Mouse (Mus musculus) myocyte (in vitro differentiated cells): Measurements from ENCODE around the gene Tle6. TPM values are rescaled to one million over a fixed set of nuclear protein-coding genes. Genes with fewer than 3 reads are reported as not detected.
"Not testable (repeated sequence)": the region's sequence is repeated elsewhere in the genome, so short reads cannot be mapped to it uniquely, and the experiment has no call there.

ENCODE experiments used
- H3K27me3 ChIP-seq: one replicate; pipeline ENCODE4 v1.6.1; 2011; ENCODE audit not compliant: control insufficient read depth, insufficient read depth, insufficient read length
- H3K36me3 ChIP-seq: one replicate; pipeline ENCODE4 v1.6.1; 2011; ENCODE audit not compliant: control insufficient read depth, insufficient read depth
- H3K4me2 ChIP-seq: one replicate; pipeline ENCODE4 v1.6.1; 2011; ENCODE audit warnings: low read depth, control low read depth
- H3K4me3 ChIP-seq: one replicate; pipeline ENCODE4 v1.5.1; 2011; ENCODE audit warnings: mild to moderate bottlenecking, control low read depth, moderate library complexity
- H3K79me2 ChIP-seq: one replicate; pipeline ENCODE4 v1.6.1; 2011; ENCODE audit not compliant: control insufficient read depth, insufficient read depth
- H3ac ChIP-seq: one replicate; pipeline ENCODE4 v1.6.1; 2011; ENCODE audit not compliant: control insufficient read depth, insufficient read length
- CEBPB ChIP-seq: IDR thresholded peaks from 2 replicates; pipeline ENCODE4 v1.6.1; 2011; ENCODE audit warnings: mild to moderate bottlenecking, moderate library complexity; ENCODE audit not compliant: poor library complexity, insufficient read depth, severe bottlenecking
- E2F4 ChIP-seq: IDR thresholded peaks from one replicate; pipeline ENCODE4 v1.6.1; 2011; ENCODE audit warnings: mild to moderate bottlenecking, control low read depth, moderate library complexity; ENCODE audit not compliant: insufficient read depth
- MAX ChIP-seq: IDR thresholded peaks from one replicate; pipeline ENCODE4 v1.6.1; 2011; ENCODE audit warnings: low read depth, mild to moderate bottlenecking, control low read depth
- MYOD1 ChIP-seq, 3 experiments: IDR thresholded peaks; one replicate each; pipeline ENCODE4 v1.6.1; 2011; ENCODE audit warnings: control low read depth in 2 of 3, low read depth in 2 of 3, mild to moderate bottlenecking in 2 of 3, moderate library complexity in 1 of 3; ENCODE audit not compliant: insufficient read length in 2 of 3, control insufficient read depth in 1 of 3
- MYOG ChIP-seq, 3 experiments: IDR thresholded peaks; one replicate each; pipeline ENCODE4 v1.6.1; 2011; ENCODE audit warnings: control low read depth in 2 of 3, low read depth in 2 of 3, mild to moderate bottlenecking in 2 of 3; ENCODE audit not compliant: insufficient read length in 2 of 3, control insufficient read depth in 1 of 3, insufficient read depth in 1 of 3
- POLR2A ChIP-seq: IDR thresholded peaks from one replicate; pipeline ENCODE4 v1.6.1; 2011; ENCODE audit warnings: low read depth, mild to moderate bottlenecking, control low read depth, moderate library complexity; ENCODE audit not compliant: insufficient read length
- POLR2AphosphoS2 ChIP-seq: IDR thresholded peaks from one replicate; pipeline ENCODE4 v1.6.1; 2011; ENCODE audit warnings: low read depth, control low read depth; ENCODE audit not compliant: insufficient read length
- REST ChIP-seq: IDR thresholded peaks from one replicate; pipeline ENCODE4 v1.6.1; 2011; ENCODE audit warnings: mild to moderate bottlenecking, control low read depth, moderate library complexity; ENCODE audit not compliant: insufficient read depth, insufficient read length
- SRF ChIP-seq: IDR thresholded peaks from one replicate; pipeline ENCODE4 v1.6.1; 2011; ENCODE audit warnings: low read depth; ENCODE audit not compliant: control insufficient read depth, insufficient read length
- TCF12 ChIP-seq: IDR thresholded peaks from one replicate; pipeline ENCODE4 v1.6.1; 2011; ENCODE audit warnings: mild to moderate bottlenecking, control low read depth; ENCODE audit not compliant: poor library complexity, insufficient read depth, severe bottlenecking
- TCF3 ChIP-seq: IDR thresholded peaks from one replicate; pipeline ENCODE4 v1.6.1; 2011; ENCODE audit warnings: low read depth, control low read depth; ENCODE audit not compliant: insufficient read length
- USF1 ChIP-seq: IDR thresholded peaks from one replicate; pipeline ENCODE4 v1.6.1; 2011; ENCODE audit warnings: low read depth, mild to moderate bottlenecking, control low read depth, moderate library complexity
- polyA plus RNA-seq: library from polyadenylated mRNA; unstranded; fragments of >200 nt; fragmentation: generic; extraction: Trizol; gene quantifications from one replicate; pipeline ENCODE4 v1.2.1, GENCODE M21; 2012; ENCODE audit warnings: missing spikeins

Gene Tle6
- 15.3 TPM for polyA plus RNA-seq

- Histone ChIP-seq H3K4me3 (no peak within 1 kb of the TSS), H3K36me3 (no peaks in the 10 kb centered on the region), H3ac (no peak within 1 kb of the TSS), H3K79me2 (no peaks in the 10 kb centered on the region), H3K27me3 (no peaks in the 10 kb centered on the region), H3K4me2 (peak within 1 kb of the TSS; percentile 43)
- TF ChIP-seq POLR2AphosphoS2 (no peak), MYOD1 (IDR thresholded peaks at IDR 0.05; ENCODE audit: control insufficient read depth in 1 of 3, insufficient read length in 2 of 3, low read depth in 2 of 3) (no peak), REST (no peak), MAX (no peak), SRF (no peak), USF1 (peak; percentile 52), MYOG (IDR thresholded peaks at IDR 0.05; ENCODE audit: control insufficient read depth in 1 of 3, insufficient read depth in 1 of 3, insufficient read length in 2 of 3, low read depth in 2 of 3) (no peak), TCF3 (peak; percentile 78), POLR2A (peak; percentile 14), E2F4 (no peak), TCF12 (no peak), CEBPB (no peak)
Observed at GRCm38 (mm10) chr10:81600738-81601203, at the start of gene Tle6. Gene Tle6, minus strand, starts transcription at chr10:81601073.

DNA sequence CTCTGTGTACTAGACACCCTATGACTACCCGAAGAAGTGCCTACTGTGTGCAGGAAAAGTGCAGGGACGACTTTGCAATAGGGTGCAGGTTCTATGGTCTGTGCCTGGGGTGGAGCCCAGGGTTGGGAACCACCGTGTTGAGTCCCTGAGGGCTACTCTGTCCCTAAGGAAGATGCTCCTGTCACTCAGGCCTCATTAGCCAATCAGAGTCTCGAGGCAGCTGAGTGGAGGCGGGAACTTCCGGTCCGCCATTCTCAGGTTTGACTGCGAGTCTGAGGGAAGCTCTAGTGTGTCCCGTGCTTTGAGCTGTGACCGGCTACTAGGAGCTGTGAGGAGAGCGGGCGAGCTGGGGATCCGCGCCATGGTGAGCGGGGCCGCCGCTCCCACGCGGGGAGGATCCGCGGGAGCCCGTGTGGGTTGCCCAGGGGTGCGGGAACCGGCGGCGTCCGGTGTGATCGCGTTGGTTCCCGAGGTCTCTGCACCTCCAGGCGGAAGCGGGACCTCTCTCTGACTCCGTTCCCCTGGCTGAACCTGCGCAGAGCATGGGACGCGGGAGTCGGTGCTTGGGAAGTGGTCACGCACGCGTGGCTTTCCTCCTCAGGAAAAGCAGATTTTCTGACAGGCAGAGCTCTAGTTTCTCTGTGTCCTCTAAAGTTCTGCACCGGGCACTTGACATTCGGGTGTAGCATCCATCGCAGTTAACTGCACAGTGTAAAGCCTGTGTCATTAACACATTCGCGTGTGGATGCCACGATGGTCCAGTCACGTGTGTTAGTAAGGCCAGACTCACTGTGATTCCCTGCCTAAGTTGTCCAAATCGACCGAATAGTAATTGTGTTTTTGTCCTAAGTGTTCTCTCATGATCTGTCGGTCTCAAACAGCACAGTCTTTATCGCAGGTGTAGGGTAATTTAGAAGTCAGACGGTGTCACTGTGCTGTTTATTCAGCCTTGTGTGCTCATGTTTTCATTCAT is 48.2 kb upstream of the Tle6 start, which contains the start of gene Gm10778:
Gm10778 (plus strand) TSS at position 257 of the 973 bp plus-strand sequence.
- Histone ChIP-seq H3K4me2 (peak within 1 kb of the TSS; percentile 97), H3K4me3 (peak within 1 kb of the TSS; percentile 30), H3K79me2 (peaks cover 19% of the 10 kb centered on the region)
- not testable (repeated sequence) for H3ac ChIP-seq, H3K36me3 ChIP-seq, H3K27me3 ChIP-seq

DNA sequence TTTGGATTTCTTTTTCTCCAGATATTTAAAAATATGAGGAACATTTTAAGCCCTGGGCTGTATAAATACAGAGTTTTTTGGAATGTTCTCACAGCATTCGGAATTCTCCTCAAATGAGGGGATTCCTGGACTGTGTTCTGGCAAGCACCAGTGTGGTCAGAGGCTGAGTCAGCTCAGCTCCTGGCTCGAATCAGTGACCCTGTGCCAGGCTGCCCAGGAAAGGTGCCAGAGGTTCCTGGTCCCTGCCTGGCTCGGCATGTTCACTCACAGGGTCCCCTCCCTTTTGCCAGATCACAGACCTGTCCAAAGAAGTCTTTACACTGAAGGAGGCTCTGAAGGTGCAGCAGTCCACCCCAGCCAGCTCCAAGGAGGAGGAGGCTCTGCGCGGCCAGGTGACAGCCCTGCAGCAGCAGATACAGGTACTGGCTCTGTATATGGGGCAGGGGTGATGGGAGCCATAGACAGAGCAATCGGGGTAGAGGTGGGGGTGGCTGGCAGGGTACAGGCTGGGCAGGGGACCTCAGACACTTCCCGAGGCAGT is 45.2 kb upstream of the Tle6 start:
- peaks cover 11% of the 10 kb centered on the region for H3K79me2 ChIP-seq
- no peak for TF ChIP-seq TCF3
- TF ChIP-seq TCF12: no peak
- TF ChIP-seq MYOG (IDR thresholded peaks at IDR 0.05; ENCODE audit: control insufficient read depth in 1 of 3, insufficient read depth in 1 of 3, insufficient read length in 2 of 3, low read depth in 2 of 3): no peak
- TF ChIP-seq POLR2A: no peak
- no peak for TF ChIP-seq E2F4
- no peak for TF ChIP-seq MAX
- TF ChIP-seq USF1: no peak
- TF ChIP-seq MYOD1 (IDR thresholded peaks at IDR 0.05; ENCODE audit: control insufficient read depth in 1 of 3, insufficient read length in 2 of 3, low read depth in 2 of 3): no peak
- no peak for TF ChIP-seq REST
- no peak for TF ChIP-seq CEBPB
- TF ChIP-seq POLR2AphosphoS2: no peak
- no peak for TF ChIP-seq SRF
- no peak overlapping the region for H3ac ChIP-seq
- no peaks in the 10 kb centered on the region for H3K36me3 ChIP-seq
- no peaks in the 10 kb centered on the region for H3K27me3 ChIP-seq
- no peak overlapping the region for H3K4me2 ChIP-seq
- no peak overlapping the region for H3K4me3 ChIP-seq

DNA sequence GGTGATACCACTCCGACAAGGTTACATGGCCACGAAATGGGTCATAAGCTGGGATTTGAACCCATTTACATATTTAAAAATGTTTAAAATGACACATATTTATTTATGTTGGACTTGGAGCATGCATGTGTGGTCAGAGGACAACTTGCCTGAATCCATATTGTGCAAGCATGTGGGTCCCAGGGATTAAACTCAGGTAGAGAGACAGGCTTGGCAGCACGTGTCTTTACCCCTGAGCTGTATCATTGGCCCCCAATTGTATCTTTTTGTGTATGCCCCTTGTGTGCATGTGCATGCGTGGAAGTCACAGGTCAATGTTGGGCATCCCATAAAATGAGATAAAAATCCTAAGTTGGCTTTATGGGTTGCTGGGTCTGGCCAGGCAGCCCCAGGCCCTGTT is 44.5 kb upstream of the Tle6 start:
- H3K79me2 ChIP-seq: peaks cover 11% of the 10 kb centered on the region
- no peak overlapping the region for H3K4me2 ChIP-seq
- TF ChIP-seq SRF (no peak), USF1 (no peak), TCF3 (no peak), MYOD1 (IDR thresholded peaks at IDR 0.05; ENCODE audit: control insufficient read depth in 1 of 3, insufficient read length in 2 of 3, low read depth in 2 of 3) (no peak), REST (no peak), MAX (no peak), CEBPB (no peak), POLR2A (no peak), MYOG (IDR thresholded peaks at IDR 0.05; ENCODE audit: control insufficient read depth in 1 of 3, insufficient read depth in 1 of 3, insufficient read length in 2 of 3, low read depth in 2 of 3) (no peak), POLR2AphosphoS2 (no peak), TCF12 (no peak), E2F4 (no peak)
- H3K4me3 ChIP-seq: no peak overlapping the region
- H3ac ChIP-seq: no peak overlapping the region
- no peaks in the 10 kb centered on the region for H3K36me3 ChIP-seq
- H3K27me3 ChIP-seq: no peaks in the 10 kb centered on the region
